Mouse (Mus musculus) myocyte (in vitro differentiated cells): ENCODE results near the gene Tjp1.
A peak's percentile ranks its signal among the peaks of the same experiment; 100 is the strongest.

Experiments used
- CEBPB ChIP-seq: IDR thresholded peaks from 2 replicates; pipeline ENCODE4 v1.6.1; 2011; ENCODE audit warnings: mild to moderate bottlenecking, moderate library complexity; ENCODE audit not compliant: poor library complexity, insufficient read depth, severe bottlenecking
- E2F4 ChIP-seq: IDR thresholded peaks from one replicate; pipeline ENCODE4 v1.6.1; 2011; ENCODE audit warnings: mild to moderate bottlenecking, control low read depth, moderate library complexity; ENCODE audit not compliant: insufficient read depth
- POLR2A ChIP-seq: IDR thresholded peaks from one replicate; pipeline ENCODE4 v1.6.1; 2011; ENCODE audit warnings: low read depth, mild to moderate bottlenecking, control low read depth, moderate library complexity; ENCODE audit not compliant: insufficient read length
- POLR2AphosphoS2 ChIP-seq: IDR thresholded peaks from one replicate; pipeline ENCODE4 v1.6.1; 2011; ENCODE audit warnings: low read depth, control low read depth; ENCODE audit not compliant: insufficient read length
- TCF3 ChIP-seq: IDR thresholded peaks from one replicate; pipeline ENCODE4 v1.6.1; 2011; ENCODE audit warnings: low read depth, control low read depth; ENCODE audit not compliant: insufficient read length

DNA sequence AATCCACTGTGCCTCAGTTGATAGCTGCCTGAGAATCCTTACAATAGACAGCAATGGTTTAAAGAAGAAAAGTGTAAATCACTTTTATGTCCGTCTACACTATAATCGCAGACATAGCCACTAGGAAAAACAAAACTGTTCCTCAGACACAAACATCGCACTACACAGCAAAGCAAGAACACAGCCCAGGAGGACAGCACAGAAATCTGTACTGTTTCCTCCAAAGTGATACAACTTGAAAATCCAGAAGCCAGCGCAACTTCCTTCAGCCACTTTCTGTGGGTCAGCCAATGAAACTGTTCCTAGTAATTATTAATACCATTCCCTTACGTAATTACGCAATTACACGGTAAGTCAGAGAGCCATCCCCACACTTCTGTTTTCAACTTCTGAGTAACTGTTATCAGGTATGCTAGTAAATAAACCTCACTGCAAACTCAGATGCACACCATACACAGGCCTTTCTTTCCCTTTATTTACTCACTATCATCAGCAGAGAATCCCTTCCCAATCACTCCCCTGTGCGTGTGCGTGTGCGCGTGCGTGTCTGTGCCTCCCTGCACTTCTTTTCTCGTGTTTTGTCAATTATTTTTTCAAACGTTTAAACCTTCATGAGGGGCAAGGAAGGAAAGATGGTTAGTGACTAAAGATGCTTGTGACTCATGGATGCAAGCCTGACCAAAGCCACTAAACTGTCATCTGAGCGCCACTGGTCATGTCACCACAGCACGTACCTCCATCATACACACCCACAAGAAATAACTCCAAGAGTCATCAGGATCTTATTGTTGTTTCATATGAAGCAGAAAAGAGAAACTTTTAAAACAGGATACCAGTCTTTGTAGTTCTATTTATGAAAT, 160.0 kb downstream of the Tjp1 start:
- TF ChIP-seq POLR2A (no peak), POLR2AphosphoS2 (no peak), E2F4 (no peak), TCF3 (no peak), CEBPB (peak; percentile 43; the same call in 1 of the 2 replicates)
